Comparison of ENCODE assay signal across 37 mouse cellular contexts in genomic region chr3:152706901-152707300, GRCm38 (mm10). TPM values are rescaled to one million over a fixed set of nuclear protein-coding genes. Genes with fewer than 3 reads are reported as not detected.
"Had no signal": no experiment of that assay in that cellular context is flagged by ENCODE, and none has a peak within 500 bp of the region (broad histone marks: within the 10 kb centered on the region; RNA-seq: fewer than 3 reads in every experiment).

No protein-coding gene starts in this region.

- H3K4me2 ChIP-seq: heart, embryonic 11.5 days; heart, embryonic 12.5 days; heart, embryonic 13.5 days; heart, embryonic 15.5 days; hindbrain, embryonic 12.5 days; hindbrain, embryonic 13.5 days; hindbrain, embryonic 14.5 days; hindbrain, embryonic 15.5 days; intestine, embryonic 15.5 days; kidney, embryonic 15.5 days had no signal

- H3K4me1 ChIP-seq: heart, embryonic 12.5 days; heart, embryonic 13.5 days; heart, embryonic 15.5 days; hindbrain, embryonic 10.5 days; hindbrain, embryonic 12.5 days; hindbrain, embryonic 13.5 days; hindbrain, embryonic 15.5 days; intestine, embryonic 15.5 days had no signal

- H3K4me3 ChIP-seq: heart, embryonic 12.5 days; heart, embryonic 13.5 days; heart, embryonic 15.5 days; hindbrain, embryonic 10.5 days; hindbrain, embryonic 12.5 days; hindbrain, embryonic 13.5 days; hindbrain, embryonic 15.5 days; intestine, embryonic 15.5 days; kidney, embryonic 15.5 days; layer of hippocampus, adult 2 months; left cerebral cortex, adult 2 months had no signal

- H3K9me3 ChIP-seq: heart, embryonic 12.5 days; heart, embryonic 13.5 days; heart, embryonic 15.5 days; hindbrain, embryonic 10.5 days; hindbrain, embryonic 12.5 days; hindbrain, embryonic 13.5 days; hindbrain, embryonic 15.5 days; intestine, embryonic 15.5 days; kidney, embryonic 15.5 days had no signal

- H3K27me3 ChIP-seq: heart, embryonic 12.5 days; heart, embryonic 13.5 days; heart, embryonic 15.5 days; hindbrain, embryonic 12.5 days; hindbrain, embryonic 15.5 days; kidney, embryonic 15.5 days had no signal

- H3K36me3 ChIP-seq: heart, embryonic 12.5 days; heart, embryonic 13.5 days; heart, embryonic 15.5 days; hindbrain, embryonic 10.5 days; hindbrain, embryonic 12.5 days; hindbrain, embryonic 13.5 days; hindbrain, embryonic 15.5 days; intestine, embryonic 15.5 days; kidney, embryonic 15.5 days had no signal

- H3K9ac ChIP-seq: heart, embryonic 12.5 days; heart, embryonic 13.5 days; heart, embryonic 15.5 days; hindbrain, embryonic 12.5 days; hindbrain, embryonic 13.5 days; hindbrain, embryonic 14.5 days; hindbrain, embryonic 15.5 days; intestine, embryonic 15.5 days; kidney, embryonic 15.5 days had no signal

- ATAC-seq: hindbrain, embryonic 16.5 days; hindbrain, postnatal 0 days; inflammation-experienced regulatory T-cells, adult 6 months; intestine, embryonic 15.5 days; intestine, embryonic 16.5 days; intestine, postnatal 0 days had no signal

- DNase-seq: heart, postnatal 10 days; heart, postnatal 14 days; heart, postnatal 36 days; heart, postnatal 4 days; kidney, adult 11 months; kidney, adult 18-20 months; kidney, adult 2 months; kidney, adult 9 months; kidney, postnatal 10 days; kidney, postnatal 14 days; kidney, postnatal 25 days; kidney, postnatal 36 days; kidney, postnatal 4 days; layer of hippocampus, adult 9-11 months; layer of hippocampus, postnatal 36 days had no signal

- H3K27ac ChIP-seq: heart, embryonic 13.5 days; heart, embryonic 15.5 days; hindbrain, embryonic 10.5 days; hindbrain, embryonic 12.5 days; hindbrain, embryonic 13.5 days; hindbrain, embryonic 14.5 days; hindbrain, embryonic 15.5 days; hindbrain, postnatal 0 days; intestine, embryonic 15.5 days; kidney, embryonic 15.5 days; kidney, postnatal 0 days; layer of hippocampus, adult 2 months; left cerebral cortex, adult 2 months had no signal

RNA-seq across cellular contexts. Expression of gene Ak5, which starts 38.7 kb away (rescaled TPM):
- total RNA-seq: heart, postnatal 25 days; hematopoietic stem cell, adult 5-6 weeks had no signal
- polyA plus RNA-seq: large intestine, adult 2 months had no signal
